Mouse (Mus musculus) naive thymus-derived CD4-positive, alpha-beta T cell, adult 2 months (primary cell): ENCODE measurements around the gene Trim15.
A peak's percentile ranks its signal among the peaks of the same experiment; 100 is the strongest.

ENCODE experiments used
- DNase-seq: peaks from one replicate; pipeline ENCODE4 v3.0.0-alpha.2; 2011; ENCODE audit warnings: low read depth

The Trim15 gene

DNA sequence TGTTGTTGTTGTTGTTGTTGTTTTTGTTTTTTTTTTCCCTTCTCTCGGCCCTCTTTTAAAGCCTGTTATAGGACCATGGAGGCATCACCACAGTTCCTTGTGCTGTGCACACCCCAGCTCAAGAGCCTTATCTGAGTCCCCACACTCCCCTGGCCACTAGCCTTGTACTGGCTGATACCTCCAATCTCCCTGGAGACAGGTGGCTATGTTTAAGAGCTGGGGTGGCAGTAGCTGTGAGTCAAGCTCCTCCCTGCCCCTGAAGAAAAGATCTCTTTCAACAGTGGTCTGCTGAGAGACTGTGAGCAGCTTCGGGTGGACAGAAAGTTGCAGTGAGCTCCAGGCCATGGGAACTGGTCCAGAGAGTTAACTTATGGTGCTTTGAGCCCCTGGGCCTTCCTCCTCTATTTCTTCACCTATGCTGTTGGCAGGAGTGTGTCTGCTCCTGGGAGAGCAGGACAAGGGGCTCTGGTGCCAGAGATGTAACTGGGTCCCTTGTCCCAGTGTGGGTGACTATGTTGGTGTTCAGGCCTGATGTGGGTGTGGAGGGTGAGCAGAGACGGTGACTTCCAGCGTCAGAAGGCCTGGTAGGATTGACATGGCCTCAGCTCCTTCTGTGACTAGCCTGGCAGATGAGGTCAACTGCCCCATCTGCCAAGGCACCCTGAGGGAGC is 2.4 kb upstream of the Trim15 start, which contains the start of gene Trim10:
Gene Trim10, plus strand, starts transcription at position 291 of the 671 bp plus-strand sequence.
- DNase-seq, result no peak

DNA sequence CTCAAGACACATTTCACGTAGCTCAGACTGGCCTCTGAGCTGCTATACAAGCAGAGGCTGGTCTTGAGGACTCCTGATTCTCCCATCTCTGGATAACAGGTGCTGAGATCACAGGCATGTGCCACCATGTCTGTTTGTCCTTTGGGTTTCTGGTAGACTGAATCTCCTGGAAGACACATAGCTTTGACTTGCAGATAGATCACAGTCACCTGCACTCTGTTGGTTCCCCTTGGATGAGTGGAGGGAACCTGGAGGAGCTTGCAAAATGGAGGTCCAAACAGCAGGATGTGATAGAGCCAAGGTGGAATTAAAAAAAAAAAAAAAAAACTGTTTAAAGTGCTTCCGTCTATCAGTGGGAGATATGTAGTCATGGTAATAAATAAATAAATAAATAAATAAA is 1.8 kb upstream of the Trim15 start:
- no peak for DNase-seq

DNA sequence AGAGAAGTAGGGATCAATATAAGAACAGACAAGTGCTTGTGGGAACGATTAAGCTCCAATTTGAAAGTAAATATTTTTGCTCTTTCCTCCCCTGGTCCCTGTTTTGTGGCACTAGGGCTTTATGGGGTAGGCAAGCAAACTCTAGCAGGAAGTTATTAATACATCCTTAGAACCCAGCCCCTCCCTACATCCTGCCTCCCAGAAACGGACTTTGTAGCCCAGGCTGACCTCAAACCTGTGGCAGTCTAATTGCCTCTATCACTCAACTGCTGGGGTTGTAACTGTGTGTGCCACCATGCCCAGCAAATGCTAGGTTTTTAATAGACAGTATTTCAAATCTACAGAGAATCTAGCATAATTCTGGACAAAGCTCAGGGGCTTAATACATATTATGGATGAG is 5.3 kb downstream of the Trim15 start:
- DNase-seq, result no peak

DNA sequence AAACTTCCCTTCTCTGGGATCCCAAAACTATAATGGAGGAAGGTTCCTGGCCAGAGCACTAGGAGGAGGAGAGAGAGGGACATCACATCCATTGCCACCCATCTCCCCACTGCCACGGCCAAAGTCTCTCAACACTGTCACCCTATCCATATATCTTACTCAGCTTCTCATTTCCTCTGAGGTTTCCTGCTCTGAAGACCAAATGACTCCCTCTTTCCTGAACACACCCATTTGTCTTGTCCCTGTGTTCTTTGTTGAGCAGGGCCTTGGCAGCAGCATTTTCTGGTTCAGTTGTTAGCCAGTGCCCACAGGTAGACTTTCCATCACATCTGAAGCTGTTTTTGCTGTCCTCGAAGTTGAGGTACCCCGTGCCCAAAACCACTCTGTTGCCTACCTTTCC is 8.8 kb downstream of the Trim15 start:
- no peak for DNase-seq

DNA sequence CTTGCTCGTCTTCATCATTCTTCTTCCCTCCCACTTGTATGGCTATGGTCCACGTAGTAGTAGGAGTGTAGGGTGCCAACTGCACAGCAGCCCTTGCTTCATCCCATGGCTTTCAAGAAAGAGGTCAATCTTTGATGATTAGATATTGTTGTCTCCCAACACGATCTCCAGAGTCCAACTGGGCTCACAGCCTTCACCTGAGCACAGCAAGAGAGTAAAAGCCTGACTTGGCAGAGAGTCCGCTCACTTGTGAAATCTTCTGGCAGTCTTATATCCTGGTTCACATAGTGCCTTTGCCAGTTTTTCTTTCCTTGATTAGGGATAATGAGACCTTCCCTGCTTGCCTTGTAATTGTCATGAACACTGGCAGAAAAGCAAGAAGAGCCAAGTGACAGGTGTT is 10.8 kb downstream of the Trim15 start:
- DNase-seq, result no peak

DNA sequence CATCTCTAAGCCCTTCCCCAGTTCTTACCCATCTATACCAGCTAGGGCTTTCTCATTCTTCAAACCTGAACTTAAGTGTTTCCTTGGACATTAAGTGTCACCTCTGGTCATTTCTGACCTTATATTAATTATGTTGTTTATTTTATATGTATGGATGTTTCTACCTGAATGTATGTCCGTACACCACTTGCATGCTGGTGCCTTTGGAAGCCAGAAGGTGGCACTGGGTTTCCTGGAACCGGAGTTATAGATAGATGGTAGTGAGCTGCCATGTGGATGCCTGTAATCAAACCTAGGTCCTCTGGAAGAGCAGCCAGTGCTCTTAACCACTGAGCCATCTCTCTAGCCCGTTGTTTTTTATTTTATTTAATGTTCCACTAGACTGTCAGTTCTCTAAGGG is 11.5 kb downstream of the Trim15 start:
- DNase-seq, result no peak

DNA sequence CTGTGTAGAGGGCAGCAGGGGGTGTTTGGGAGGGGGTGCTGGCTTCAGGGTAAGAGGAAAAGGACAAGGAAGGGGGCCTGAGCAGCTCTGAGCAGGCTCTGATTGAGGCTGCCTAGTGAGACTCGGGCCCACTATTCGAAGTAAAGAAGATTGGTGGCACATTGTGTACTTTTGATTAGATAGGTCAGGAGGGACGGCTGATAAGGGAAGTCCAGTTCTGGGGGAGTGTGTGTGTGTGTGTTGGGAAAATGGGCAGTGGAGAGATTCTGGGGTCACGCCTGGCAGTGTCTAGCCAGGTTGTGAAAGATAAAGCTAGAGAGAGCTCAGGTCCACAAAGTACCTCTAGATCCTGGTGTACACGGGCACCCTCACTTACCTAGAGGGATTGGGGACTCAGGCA is 15.4 kb downstream of the Trim15 start:
- no peak for DNase-seq

DNA sequence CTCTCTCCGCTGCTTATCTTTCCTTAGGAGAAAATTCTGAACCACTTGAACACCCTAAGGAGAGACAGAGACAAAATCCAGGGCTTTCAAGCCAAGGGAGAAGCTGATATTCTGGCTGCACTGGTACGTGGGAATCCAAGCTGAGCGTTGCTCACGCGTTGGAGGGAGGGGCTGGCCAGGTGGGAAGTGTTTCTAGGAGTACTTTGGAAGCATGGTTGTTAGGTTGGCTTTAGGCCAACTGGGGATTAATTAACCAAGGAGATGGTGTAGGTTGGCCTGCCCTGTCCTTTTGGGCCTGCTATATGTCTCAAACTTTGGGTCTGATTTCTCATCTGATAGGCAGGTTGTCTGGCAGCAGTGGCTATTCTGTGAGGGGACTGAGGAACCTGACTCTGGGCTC is 15.8 kb downstream of the Trim15 start:
- DNase-seq, result no peak

DNA sequence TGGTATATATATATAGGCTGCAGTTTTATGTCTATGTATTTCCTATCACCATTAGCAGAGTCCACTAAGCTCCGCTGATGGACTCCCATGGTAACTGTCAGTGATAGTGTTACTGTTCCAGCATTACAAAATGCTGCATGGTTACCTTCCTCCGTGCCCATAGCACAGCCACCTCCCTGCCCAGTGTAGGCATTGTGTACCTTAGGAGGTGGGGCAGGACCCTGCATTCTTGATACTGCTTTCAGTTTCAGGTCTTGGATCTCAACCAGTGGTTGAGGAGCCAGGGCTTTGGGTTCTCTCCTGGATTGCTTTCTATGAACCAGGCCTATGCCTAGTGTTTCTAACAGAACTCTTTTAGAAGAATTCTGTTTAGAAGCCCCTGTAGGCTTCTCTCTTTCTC is 17.0 kb downstream of the Trim15 start:
- DNase-seq, result no peak

DNA sequence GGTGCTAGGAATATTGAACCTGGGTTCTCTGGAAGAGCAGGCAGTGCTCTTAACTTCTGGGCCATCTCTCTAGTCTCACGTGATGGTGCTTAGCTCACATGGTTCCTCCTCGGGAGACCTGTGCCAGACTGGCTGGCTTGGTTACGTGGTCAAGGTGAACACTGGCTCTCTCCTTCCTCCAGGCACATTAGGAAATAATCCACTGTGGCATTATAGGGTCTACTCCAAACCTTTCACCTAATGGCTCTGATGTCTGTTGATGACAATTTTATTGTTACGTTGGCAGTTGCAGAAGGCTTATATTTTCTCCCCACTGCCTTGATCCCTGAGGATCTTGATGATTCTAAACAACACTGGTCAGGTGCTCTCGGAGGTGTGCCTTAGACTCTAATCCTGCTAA is 18.1 kb downstream of the Trim15 start:
- DNase-seq, result no peak

DNA sequence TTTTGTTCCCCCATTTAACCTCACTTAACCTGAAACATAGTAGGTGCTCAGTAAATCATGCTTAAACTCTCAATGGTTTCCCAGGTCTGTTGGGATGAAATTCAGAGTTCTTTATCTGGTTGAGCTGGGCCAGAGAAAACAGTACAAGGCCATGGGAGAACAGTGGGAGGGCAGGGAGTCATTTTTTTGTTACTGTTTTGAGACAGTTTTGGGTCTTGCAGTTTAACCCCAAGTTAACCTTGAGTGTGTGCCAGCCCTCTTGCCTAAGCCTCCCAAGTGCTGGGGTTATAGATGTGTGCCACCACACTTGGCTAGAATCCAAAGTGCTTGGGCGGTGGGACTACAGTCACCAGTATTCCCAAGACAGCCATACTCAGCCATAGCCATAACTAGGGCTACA is 22.3 kb downstream of the Trim15 start:
- no peak for DNase-seq

DNA sequence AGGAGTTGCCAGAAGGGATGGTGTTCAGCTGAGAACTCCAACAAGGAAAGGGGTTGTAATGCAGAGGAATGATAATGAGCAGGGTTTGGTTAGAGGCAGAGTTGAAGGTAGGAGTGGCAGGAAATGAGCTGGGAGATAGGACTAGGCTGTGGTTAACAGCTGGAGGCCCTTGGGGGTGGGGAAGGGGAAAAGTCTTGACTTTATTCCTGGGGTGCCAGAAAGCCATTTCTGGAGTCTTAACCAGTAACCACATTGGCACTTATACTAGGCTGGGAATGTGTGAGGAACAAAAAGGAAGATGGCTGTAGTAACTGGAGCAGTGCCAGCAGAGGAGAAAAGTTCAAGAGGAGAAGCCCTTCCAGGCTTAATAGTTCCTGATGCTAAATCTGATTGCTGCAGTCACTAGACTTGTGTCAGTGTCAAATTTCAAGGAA is 22.7 kb downstream of the Trim15 start:
- DNase-seq, result peak; percentile 18

DNA sequence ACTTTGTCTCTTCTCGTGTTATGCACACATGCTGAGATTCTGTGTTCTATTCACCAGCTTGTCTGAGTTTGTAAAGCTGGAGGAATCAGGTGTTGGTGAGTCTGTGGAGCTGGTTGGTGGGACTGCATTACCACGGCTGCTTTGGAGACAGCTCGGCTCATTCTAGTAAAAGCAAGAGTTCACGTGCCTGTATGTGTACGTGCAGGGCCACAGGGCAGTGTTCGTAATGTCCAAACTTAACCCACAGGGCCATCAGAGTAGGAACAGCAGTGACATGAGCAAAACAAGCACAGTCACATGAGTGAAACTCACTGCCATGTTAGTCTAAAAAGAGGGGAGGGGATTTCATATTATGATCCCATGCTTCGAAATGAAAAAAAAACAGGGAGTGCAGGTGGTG is 23.3 kb downstream of the Trim15 start:
- no peak for DNase-seq

DNA sequence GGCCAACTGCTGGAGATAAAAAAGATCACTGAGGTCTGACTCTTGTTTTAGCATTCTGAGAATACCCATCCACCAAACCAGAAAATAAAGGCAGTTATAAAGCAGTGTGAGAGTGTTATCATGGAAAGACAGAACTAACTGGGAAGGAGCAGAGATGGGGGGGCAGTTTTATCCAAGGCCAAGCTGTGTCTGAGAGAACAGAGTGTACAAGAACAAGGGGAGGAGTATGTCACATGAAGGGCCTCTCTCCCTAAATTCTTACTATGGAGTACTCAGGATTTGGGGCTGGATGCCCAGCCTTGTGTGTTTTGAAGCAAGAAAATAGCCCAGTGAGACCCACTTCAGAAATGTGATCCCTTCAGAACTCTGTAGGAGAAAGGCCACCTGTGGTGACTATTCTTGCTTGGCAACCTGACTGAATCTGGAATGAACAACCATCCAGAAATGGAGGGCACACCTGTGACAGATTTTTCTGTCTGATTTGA is 26.0 kb downstream of the Trim15 start:
- no peak for DNase-seq

DNA sequence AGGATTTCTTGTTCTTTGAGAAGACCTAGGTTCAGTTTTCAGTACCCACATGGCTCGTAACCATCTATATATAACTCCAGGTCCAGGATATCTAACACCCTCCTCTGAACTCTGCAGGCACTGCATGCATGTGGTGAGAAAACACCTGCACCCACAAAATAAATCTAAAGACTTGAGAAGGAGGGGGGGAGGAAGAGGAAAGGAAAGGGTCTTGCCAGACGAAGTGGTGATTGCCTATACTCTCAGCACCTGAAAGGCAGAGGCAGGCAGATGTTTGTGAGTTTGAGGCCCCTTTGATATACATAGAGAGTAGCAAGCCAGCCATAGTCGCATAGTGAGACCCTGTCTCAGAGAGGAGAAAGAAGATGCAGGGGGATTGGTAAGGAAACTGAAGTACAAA is 27.1 kb downstream of the Trim15 start:
- no peak for DNase-seq

DNA sequence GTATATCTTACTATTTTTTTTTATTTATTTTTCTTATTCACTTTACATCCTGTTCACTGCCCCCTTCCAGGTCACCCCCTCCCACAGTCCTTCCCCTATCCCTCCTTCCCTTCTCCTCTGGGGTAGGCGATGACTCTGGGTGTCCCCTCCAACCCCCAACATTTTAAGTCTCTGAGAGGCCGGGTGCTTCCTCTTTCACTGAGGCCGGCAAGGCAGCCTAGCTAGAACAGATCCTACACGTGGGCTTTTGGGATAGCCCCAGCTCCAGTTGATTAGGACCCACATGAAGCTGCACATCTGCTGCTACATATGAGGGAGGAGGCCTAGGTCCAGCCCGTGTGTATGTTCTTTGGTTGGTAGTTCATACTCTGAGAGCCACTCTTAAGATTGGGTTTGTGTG is 28.0 kb downstream of the Trim15 start:
- no peak for DNase-seq

DNA sequence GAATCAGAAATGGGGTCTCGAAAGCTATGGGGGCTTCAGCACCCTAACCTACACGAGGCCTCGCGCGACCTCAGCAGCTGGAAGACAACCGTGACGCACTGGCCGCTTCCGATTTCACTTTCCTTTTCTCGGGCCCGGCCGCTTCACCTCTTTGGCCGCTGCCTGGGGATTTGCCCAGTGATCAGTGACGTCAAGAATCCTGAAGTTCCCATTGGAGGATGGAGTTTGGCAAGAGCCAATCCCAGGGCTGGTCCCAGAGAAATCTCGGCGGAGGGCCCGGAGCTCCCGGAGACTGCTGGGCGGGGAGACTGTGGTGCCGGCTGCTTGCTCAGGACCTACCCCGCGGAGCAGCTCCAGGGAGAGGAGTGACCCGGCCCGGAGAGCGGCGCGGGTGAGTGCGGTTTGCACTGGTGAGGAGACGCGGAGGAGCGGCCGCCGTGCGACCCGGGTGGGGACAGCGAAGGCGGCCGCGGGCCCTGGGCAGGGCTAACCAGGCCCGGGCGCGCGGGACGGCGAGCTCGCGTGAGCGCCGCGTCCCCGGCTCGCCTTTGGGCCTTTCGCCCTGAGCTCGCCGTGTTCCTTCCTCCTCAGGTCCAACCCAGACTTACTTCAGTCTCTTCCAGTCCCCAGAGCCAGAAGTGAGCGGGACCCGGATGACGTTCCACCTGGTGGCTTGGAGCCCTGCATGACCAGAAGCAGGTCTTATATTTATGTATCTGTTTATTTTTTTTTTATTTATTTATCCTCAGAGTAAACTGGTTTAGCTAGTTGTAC is 29.9 kb downstream of the Trim15 start, which contains the start of gene Trim26:
Gene Trim26, plus strand, starts transcription at position 261 of the 774 bp plus-strand sequence.
- DNase-seq, result peak; percentile 98

DNA sequence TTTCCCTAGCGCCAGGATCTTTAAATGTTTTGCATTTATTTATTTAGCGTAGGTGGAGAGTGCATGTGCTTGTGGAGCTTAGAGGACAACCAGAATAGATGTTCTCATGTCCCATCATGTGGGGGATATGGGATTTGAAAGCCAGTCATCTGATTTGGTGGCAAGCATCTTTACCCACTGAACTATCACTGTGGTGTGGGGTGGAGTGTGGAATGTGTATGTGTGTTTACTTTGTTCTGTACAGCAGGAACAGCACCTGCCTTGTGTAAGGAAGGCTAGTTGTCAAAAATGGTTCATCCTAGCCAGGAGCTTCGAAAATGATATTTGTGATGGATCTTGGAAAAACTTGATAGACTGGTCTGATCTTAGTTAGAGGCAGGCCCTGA is 30.6 kb downstream of the Trim15 start:
- DNase-seq, result no peak

DNA sequence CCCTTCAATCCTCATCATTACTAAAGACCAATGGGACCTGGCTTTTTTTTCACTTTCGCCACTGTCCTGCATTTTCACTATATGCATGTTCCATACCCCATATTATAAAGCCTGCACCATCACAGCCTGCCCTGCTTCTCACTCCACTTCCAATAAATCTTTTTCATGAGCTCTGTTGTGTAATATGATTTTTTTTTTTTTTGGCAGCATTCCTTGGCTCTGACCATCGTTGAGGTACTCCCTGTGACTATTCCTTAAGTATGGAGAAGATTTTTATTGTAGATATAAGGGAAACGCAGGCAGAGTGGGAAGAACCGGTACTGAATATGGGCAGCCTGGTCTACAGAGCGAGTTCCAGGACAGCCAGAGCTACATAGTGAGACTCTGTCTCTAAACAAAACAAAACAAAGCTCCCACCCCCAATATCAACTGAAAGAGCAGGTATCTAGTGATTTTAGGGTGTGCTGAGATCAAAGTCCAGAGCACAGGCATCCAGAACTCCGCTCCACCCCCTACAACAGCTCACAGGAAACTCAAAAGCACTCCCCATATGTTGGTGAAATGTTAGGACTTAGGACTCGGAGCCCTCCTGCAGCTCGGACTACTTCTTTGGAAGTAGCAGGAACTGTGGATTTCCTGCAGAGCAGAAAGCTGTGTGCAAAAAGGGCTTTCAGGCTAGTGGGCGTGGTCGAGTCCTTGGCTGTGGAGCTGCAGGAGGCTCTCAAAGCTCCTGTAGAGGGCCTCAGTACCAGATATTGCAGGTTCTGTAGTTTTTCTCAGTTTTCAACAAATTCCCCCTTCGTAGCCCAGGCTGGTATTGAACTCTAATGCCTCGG is 31.2 kb downstream of the Trim15 start:
- peak; percentile 82 for DNase-seq

DNA sequence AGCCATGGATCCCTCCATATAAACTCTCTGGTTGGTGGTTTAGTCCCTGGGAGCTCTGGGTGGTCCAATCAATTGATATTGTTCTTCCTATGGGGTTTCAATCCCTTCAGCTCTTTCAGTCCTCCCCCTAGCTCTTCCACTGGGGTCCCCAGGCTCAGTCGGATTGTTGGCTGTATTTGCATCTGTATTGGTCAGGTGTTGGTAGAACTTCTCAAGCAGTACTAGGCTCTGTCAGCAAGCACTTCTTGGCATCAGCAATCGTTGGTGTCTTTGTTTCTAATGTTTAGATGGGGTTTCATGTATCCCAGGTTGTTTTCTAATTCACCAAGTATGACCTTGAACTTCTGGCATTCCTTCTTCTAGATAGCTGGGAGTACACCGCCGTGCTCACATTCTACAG is 34.3 kb downstream of the Trim15 start:
- no peak for DNase-seq

DNA sequence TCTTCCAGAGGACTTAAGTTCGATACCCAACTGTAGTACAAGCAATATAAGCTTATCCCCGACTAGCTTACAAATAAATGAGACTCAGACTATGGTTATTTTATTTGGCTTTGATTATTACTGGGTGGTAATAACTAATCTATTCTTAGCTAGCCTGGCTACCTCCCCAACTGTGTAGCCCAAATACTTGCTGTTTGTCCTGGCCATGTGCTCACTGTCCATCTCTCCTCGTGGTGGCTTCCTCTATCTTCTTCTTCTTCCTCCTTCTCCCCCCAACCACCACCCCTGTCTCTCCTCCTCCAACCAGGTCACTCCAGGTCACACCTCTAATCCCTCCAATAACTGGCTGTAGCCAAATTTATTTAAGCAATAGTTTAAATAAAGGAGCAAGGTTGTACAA is 36.5 kb downstream of the Trim15 start:
- no peak for DNase-seq

DNA sequence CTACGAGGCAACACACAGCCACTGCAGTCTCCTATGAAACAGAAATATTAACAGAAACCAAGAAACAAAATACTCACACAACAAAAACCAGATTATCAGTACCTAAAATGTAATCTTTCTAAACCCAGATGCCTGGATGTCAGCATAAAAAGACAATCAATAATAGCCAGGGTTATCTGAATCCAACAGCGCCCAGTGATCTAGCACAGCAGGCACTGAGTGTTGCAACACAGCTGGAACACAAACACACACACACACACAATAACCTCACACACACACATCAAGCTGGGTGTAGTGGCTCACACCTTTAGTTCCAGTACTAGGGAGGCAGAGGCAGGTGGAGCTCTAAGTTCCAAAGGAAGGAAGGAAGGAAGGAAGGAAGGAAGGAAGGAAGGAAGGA is 38.5 kb downstream of the Trim15 start:
- no peak for DNase-seq

DNA sequence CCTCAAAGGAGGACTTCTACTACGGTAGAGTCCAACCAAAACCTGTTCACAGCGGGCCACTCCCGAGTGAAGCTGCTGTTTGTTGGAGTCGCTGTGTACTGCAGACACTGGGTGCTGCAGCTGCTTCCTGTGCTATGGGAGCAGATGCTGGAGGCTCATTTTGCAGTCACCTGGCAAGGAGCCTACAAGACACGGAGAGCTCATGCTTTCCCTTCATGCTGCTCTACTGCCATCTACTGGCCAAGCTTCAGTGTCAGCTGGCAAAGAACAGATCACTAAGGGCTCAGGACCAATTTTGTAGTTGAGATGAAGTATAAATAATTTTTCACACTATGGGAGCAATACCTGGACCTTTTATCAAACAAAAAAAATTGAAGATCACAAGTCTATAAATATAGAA is 41.0 kb downstream of the Trim15 start:
- peak; percentile 89 for DNase-seq
